Mouse (Mus musculus) lung, postnatal 0 days (tissue): ENCODE measurements around the gene Cdc25a.

ENCODE experiments used
- CTCF ChIP-seq: IDR thresholded peaks from 2 replicates; pipeline ENCODE4 v1.5.1; 2016; ENCODE audit warnings: antibody characterized with exemption, mild to moderate bottlenecking
- EP300 ChIP-seq: IDR thresholded peaks from 2 replicates; pipeline ENCODE4 v1.6.1; 2016; ENCODE audit warnings: antibody characterized with exemption, mild to moderate bottlenecking, control low read depth

GRCm38 (mm10) chr9:109902740-109903139 is 27.4 kb downstream of the Cdc25a start:
- TF ChIP-seq EP300 (no peak), CTCF (no peak)
